Mouse (Mus musculus): ENCODE measurements around the gene Ttyh2. TPM values are rescaled to one million over a fixed set of nuclear protein-coding genes. Genes with fewer than 3 reads are reported as not detected.

The Ttyh2 gene
- polyA plus RNA-seq, 1 experiment from 2014 or later, result 31.5 TPM

GRCm38 (mm10) chr11:114641136-114641535 lies 34.1 kb upstream of the Ttyh2 start:
- Histone ChIP-seq H3K9ac (no peak overlapping the region), H3K4me3 (replicated peaks) (no peak overlapping the region), H3K9me3 (replicated peaks) (no peaks in the 10 kb centered on the region), H3K4me1 (peaks cover 18% of the 10 kb centered on the region), H3K27ac (replicated peaks) (no peak overlapping the region), H3K4me2 (replicated peaks) (no peak overlapping the region), H3K27me3 (peaks cover 24% of the 10 kb centered on the region), H3K36me3 (no peaks in the 10 kb centered on the region)
- 86% methylated on average over 8 of the region's 8 CpGs for WGBS
- no peak for ATAC-seq (ENCODE audit: insufficient number of reproducible peaks, low FRiP score, low TSS enrichment, low read depth)

DNA sequence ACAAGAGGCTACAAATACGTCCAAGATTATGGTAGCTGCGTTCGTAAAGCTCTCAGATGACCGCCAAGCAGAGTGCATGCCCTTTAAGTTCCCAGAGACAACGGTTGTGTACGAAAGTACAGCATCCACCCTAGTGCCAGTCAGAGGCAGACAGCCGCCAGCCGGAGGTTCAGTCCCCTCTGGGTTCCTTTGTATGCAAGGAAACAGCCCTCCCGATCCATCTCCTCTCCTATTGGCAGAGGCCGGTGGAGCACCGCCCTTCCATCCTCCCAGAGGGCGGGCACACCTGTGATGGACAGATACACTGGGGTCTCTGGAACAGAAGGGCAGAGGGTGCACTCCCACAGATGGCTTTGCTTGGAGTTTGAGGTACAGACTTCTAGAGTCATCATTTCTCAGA lies 33.0 kb upstream of the Ttyh2 start:
- no peaks in the 10 kb centered on the region for H3K36me3 ChIP-seq

DNA sequence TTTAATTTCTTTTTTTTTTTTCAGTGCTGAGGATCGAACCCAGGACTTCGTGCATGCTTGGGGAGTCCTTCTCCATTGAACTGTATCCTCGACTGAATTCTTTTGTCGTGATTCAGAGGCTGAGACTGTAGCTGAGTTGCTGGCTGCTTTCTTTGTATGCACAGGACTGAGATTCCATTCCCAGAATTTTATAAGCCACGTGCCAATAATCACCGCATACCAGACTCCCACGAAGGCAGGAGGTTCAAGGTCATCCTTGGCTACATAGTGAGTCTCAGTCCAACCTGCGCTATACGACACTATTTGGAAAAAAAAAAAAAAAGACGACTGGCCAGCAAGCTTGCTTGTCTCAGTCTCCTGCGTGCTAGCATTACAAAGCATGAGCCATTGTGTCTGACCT lies 32.3 kb upstream of the Ttyh2 start:
- peaks cover 17% of the 10 kb centered on the region for H3K27me3 ChIP-seq
- no peaks in the 10 kb centered on the region for H3K9me3 ChIP-seq (replicated peaks)
- 71% methylated on average over 11 of the region's 11 CpGs for WGBS
- H3K36me3 ChIP-seq, result no peaks in the 10 kb centered on the region
- no peak for ATAC-seq (ENCODE audit: insufficient number of reproducible peaks, low FRiP score, low TSS enrichment, low read depth)
- H3K27ac ChIP-seq (replicated peaks), result no peak overlapping the region
- no peak overlapping the region for H3K4me3 ChIP-seq (replicated peaks)
- no peak overlapping the region for H3K4me2 ChIP-seq (replicated peaks)
- H3K9ac ChIP-seq, result no peak overlapping the region
- peaks cover 10% of the 10 kb centered on the region; the same call in 1 of the 2 replicates for H3K4me1 ChIP-seq

More for the DNA sequence above, 33.0 kb upstream of the Ttyh2 start:
- Histone ChIP-seq H3K9me3 (replicated peaks) (no peaks in the 10 kb centered on the region), H3K9ac (no peak overlapping the region), H3K27ac (replicated peaks) (no peak overlapping the region), H3K27me3 (peaks cover 22% of the 10 kb centered on the region), H3K4me2 (replicated peaks) (no peak overlapping the region), H3K4me1 (peaks cover 10% of the 10 kb centered on the region; the same call in 1 of the 2 replicates), H3K4me3 (replicated peaks) (no peak overlapping the region)
- WGBS, result 57% methylated on average over 12 of the region's 12 CpGs
- ATAC-seq (ENCODE audit: insufficient number of reproducible peaks, low FRiP score, low TSS enrichment, low read depth), result peak; percentile 25; the same call in 1 of the 2 replicates

- Histone ChIP-seq H3K9ac (no peak overlapping the region), H3K9me3 (replicated peaks) (no peaks in the 10 kb centered on the region), H3K27me3 (peaks cover 8% of the 10 kb centered on the region), H3K27ac (replicated peaks) (no peak overlapping the region), H3K36me3 (no peaks in the 10 kb centered on the region), H3K4me1 (peaks cover 10% of the 10 kb centered on the region; the same call in 1 of the 2 replicates), H3K4me2 (replicated peaks) (no peak overlapping the region), H3K4me3 (replicated peaks) (no peak overlapping the region)
- WGBS, result 40% methylated on average over 2 of the region's 2 CpGs
- no peak for ATAC-seq (ENCODE audit: insufficient number of reproducible peaks, low FRiP score, low TSS enrichment, low read depth)
Measured at GRCm38 (mm10) chr11:114644122-114644521, 31.1 kb upstream of the Ttyh2 start.

GRCm38 (mm10) chr11:114649510-114649909 lies 25.7 kb upstream of the Ttyh2 start:
- no peak overlapping the region for H3K4me2 ChIP-seq (replicated peaks)
- H3K9ac ChIP-seq, result no peak overlapping the region
- no peak overlapping the region for H3K4me3 ChIP-seq (replicated peaks)
- H3K9me3 ChIP-seq (replicated peaks), result no peaks in the 10 kb centered on the region
- no peaks in the 10 kb centered on the region for H3K27me3 ChIP-seq
- no peak overlapping the region for H3K27ac ChIP-seq (replicated peaks)
- no peaks in the 10 kb centered on the region for H3K4me1 ChIP-seq
- H3K36me3 ChIP-seq, result no peaks in the 10 kb centered on the region
- WGBS, result 62% methylated on average over 4 of the region's 4 CpGs
- no peak for ATAC-seq (ENCODE audit: insufficient number of reproducible peaks, low FRiP score, low TSS enrichment, low read depth)

DNA sequence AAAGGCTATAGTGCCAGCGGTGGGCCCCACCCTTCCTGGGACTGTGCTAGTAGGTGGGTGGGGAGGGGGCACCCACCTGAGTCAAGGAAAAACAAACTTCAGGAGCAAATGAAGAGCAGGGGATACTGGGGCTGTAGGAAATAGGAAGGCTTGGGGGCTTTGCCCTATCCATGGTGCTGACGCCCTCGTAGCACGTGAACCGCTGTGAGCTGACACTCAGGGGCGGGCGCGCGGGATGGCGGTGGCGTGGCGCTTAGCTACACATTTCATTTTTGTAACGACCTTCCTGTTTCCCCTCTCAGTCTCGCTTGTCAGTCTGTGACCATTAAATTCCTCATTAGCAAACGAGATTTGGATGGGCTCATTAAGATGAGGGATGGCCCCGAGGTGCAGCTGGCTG lies 22.7 kb upstream of the Ttyh2 start:
- no peak for ATAC-seq (ENCODE audit: insufficient number of reproducible peaks, low FRiP score, low TSS enrichment, low read depth)
- no peaks in the 10 kb centered on the region for H3K4me1 ChIP-seq
- H3K36me3 ChIP-seq, result no peaks in the 10 kb centered on the region
- H3K27ac ChIP-seq (replicated peaks), result no peak overlapping the region
- no peak overlapping the region for H3K4me2 ChIP-seq (replicated peaks)
- H3K9ac ChIP-seq, result no peak overlapping the region
- no peaks in the 10 kb centered on the region for H3K9me3 ChIP-seq (replicated peaks)
- no peak overlapping the region for H3K4me3 ChIP-seq (replicated peaks)
- H3K27me3 ChIP-seq, result peaks cover 2% of the 10 kb centered on the region; the same call in 1 of the 2 replicates
- 2% methylated on average over 16 of the region's 16 CpGs for WGBS

GRCm38 (mm10) chr11:114653664-114654063 lies 21.6 kb upstream of the Ttyh2 start:
- Histone ChIP-seq H3K36me3 (no peaks in the 10 kb centered on the region), H3K4me2 (replicated peaks) (no peak overlapping the region), H3K9ac (no peak overlapping the region), H3K27me3 (peaks cover 2% of the 10 kb centered on the region; the same call in 1 of the 2 replicates), H3K9me3 (replicated peaks) (no peaks in the 10 kb centered on the region), H3K4me1 (no peaks in the 10 kb centered on the region), H3K27ac (replicated peaks) (no peak overlapping the region), H3K4me3 (replicated peaks) (no peak overlapping the region)
- WGBS, result 76% methylated on average over 6 of the region's 6 CpGs
- no peak for ATAC-seq (ENCODE audit: insufficient number of reproducible peaks, low FRiP score, low TSS enrichment, low read depth)

DNA sequence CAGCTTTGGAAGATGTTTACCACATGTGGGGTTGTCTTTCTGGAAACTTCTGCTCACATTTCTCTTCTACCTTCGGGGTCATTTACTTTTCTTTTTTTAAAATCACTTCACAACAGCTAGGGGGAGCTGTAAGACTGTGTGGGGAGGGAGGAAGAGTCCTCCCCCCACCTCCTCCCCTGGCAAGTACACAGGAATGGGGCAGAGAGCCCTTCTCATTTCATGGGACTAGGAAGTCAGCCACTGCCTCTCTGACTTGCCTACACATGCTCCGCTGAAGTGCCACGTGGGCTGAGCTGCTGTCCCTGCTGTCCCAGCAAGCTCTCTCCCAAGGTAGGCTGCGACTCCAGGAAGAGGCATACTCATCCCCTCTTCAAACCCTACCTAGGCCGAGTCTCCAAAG lies 20.7 kb upstream of the Ttyh2 start:
- H3K4me1 ChIP-seq, result no peaks in the 10 kb centered on the region
- no peak overlapping the region for H3K4me3 ChIP-seq (replicated peaks)
- H3K4me2 ChIP-seq (replicated peaks), result no peak overlapping the region
- H3K9ac ChIP-seq, result no peak overlapping the region
- no peaks in the 10 kb centered on the region for H3K9me3 ChIP-seq (replicated peaks)
- H3K27me3 ChIP-seq, result peaks cover 2% of the 10 kb centered on the region; the same call in 1 of the 2 replicates
- WGBS, result 46% methylated on average over 5 of the region's 5 CpGs
- no peak overlapping the region for H3K27ac ChIP-seq (replicated peaks)
- no peaks in the 10 kb centered on the region for H3K36me3 ChIP-seq
- no peak for ATAC-seq (ENCODE audit: insufficient number of reproducible peaks, low FRiP score, low TSS enrichment, low read depth)

GRCm38 (mm10) chr11:114655350-114656008 lies 19.8 kb upstream of the Ttyh2 start:
- H3K4me1 ChIP-seq, result no peaks in the 10 kb centered on the region
- H3K9ac ChIP-seq, result no peak overlapping the region
- no peak overlapping the region for H3K27ac ChIP-seq (replicated peaks)
- no peak overlapping the region for H3K4me2 ChIP-seq (replicated peaks)
- peaks cover 2% of the 10 kb centered on the region; the same call in 1 of the 2 replicates for H3K27me3 ChIP-seq
- WGBS, result 65% methylated on average over 7 of the region's 7 CpGs
- ATAC-seq (ENCODE audit: insufficient number of reproducible peaks, low FRiP score, low TSS enrichment, low read depth), result no peak
- no peak overlapping the region for H3K4me3 ChIP-seq (replicated peaks)
- no peaks in the 10 kb centered on the region for H3K36me3 ChIP-seq
- H3K9me3 ChIP-seq (replicated peaks), result no peaks in the 10 kb centered on the region

- no peak for ATAC-seq (ENCODE audit: insufficient number of reproducible peaks, low FRiP score, low TSS enrichment, low read depth)
- no peak overlapping the region for H3K4me3 ChIP-seq (replicated peaks)
- WGBS, result 35% methylated on average over 24 of the region's 27 CpGs
- H3K27ac ChIP-seq (replicated peaks), result no peak overlapping the region
- H3K36me3 ChIP-seq, result no peaks in the 10 kb centered on the region
- no peaks in the 10 kb centered on the region for H3K4me1 ChIP-seq
- H3K27me3 ChIP-seq, result peaks cover 2% of the 10 kb centered on the region; the same call in 1 of the 2 replicates
- no peak overlapping the region for H3K9ac ChIP-seq
- no peak overlapping the region for H3K4me2 ChIP-seq (replicated peaks)
- no peaks in the 10 kb centered on the region for H3K9me3 ChIP-seq (replicated peaks)
Measured at GRCm38 (mm10) chr11:114656994-114657644, 18.1 kb upstream of the Ttyh2 start.

GRCm38 (mm10) chr11:114657737-114658136 lies 17.5 kb upstream of the Ttyh2 start:
- Histone ChIP-seq H3K9ac (no peak overlapping the region), H3K4me2 (replicated peaks) (no peak overlapping the region), H3K4me1 (no peaks in the 10 kb centered on the region), H3K9me3 (replicated peaks) (no peaks in the 10 kb centered on the region), H3K4me3 (replicated peaks) (no peak overlapping the region), H3K27ac (replicated peaks) (no peak overlapping the region), H3K27me3 (peaks cover 2% of the 10 kb centered on the region; the same call in 1 of the 2 replicates), H3K36me3 (no peaks in the 10 kb centered on the region)
- 22% methylated on average over 7 of the region's 7 CpGs for WGBS
- ATAC-seq (ENCODE audit: insufficient number of reproducible peaks, low FRiP score, low TSS enrichment, low read depth), result no peak

Data from embryonic facial prominence, embryonic 15.5 days (tissue).